Mouse (Mus musculus): ENCODE measurements at regions not wholly inside any gene's neighbourhood (a gene's known extent, or its start where the extent isn't known, plus 50 kb on each side); places are given as distances from the start of the nearest gene placed in this dataset.

DNA sequence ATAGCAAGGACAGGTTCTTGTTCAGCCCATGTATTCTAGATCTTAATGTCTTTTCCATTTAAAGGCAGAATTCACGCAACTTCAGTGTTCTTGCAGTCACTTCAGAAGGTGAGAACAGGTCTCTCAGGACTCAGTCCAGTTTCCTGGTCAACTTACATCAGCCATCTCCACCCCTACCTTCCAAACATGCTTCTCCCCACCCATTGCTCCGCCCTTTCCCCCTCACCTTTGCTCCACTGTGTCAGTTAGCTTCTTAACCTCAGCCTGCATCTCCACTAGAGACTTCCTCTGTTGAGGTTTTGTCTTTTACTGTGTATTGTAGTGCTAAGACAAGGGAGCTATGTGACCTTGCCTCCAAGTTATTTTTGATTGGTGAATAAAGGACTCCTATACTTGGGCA, 127.0 kb upstream of the Dyrk2 start:
- DNase-seq (no peak), ATAC-seq (no peak)
- H3K9ac ChIP-seq (replicated peaks) = no peak overlapping the region

DNA sequence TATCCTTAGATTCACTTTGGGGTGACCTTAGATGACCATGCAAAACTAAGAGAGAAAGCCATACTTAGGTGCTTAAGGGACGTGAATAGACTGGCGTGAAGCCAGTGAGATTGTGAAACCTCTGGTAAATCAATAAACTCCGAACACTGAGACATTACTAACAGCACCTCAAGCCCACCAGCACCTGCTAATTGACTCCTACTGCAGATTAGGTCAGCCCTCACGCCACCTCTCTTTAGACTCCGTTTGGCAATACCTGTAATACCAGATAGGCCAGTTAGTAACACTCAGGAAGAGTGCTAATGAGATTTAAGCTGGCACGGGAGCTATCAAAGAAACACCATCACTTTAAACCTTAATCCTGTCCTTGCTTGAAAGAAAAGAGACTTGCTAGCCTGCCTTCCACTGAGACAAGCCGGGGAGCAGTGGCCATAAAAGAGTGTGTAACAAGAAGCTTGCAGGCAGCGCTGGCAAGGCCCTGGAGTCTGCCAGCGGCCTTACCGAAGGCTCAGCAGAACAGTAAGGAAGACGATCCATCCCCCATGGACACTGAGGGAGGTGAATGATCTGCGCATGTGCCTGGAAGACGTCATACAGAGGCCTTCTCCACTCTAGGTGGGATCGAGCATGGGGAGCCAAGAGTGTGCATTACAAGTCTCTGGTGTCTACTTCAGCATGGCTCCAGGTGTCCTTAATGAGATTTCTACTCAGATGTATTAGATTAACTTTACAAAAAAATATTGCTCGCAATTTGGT, 124.0 kb upstream of the Dyrk2 start:
- H3K27ac ChIP-seq (ENCODE audit: low read depth) = no peak overlapping the region
- DNase-seq (no peak), ATAC-seq (no peak)
- H3K4me3 ChIP-seq (ENCODE audit: low read depth, low read length) = no peak overlapping the region
- no peaks in the 10 kb centered on the region for H3K27me3 ChIP-seq (ENCODE audit: insufficient read depth, low read length)
- no peaks in the 10 kb centered on the region for H3K9me3 ChIP-seq (ENCODE audit: low read length)
- 71% methylated on average over 15 of the region's 15 CpGs for WGBS (ENCODE audit: insufficient replicate concordance)
- TF ChIP-seq EP300 (IDR thresholded peaks at IDR 0.05; ENCODE audit: low read depth) (no peak), CTCF (IDR thresholded peaks at IDR 0.05; ENCODE audit: low read depth) (no peak)
- no peaks in the 10 kb centered on the region for H3K4me1 ChIP-seq (ENCODE audit: insufficient read depth)
- H3K9ac ChIP-seq (replicated peaks) = no peak overlapping the region
- H3K4me2 ChIP-seq (ENCODE audit: low read depth, low read length) = no peak overlapping the region
- no peaks in the 10 kb centered on the region for H3K36me3 ChIP-seq (replicated peaks; ENCODE audit: insufficient read depth, low read length)

More for the DNA sequence above, 127.0 kb upstream of the Dyrk2 start:
- Histone ChIP-seq H3K27ac (ENCODE audit: low read depth) (no peak overlapping the region), H3K27me3 (ENCODE audit: insufficient read depth, low read length) (no peaks in the 10 kb centered on the region), H3K9me3 (ENCODE audit: low read length) (no peaks in the 10 kb centered on the region), H3K4me1 (ENCODE audit: insufficient read depth) (no peaks in the 10 kb centered on the region), H3K36me3 (replicated peaks; ENCODE audit: insufficient read depth, low read length) (no peaks in the 10 kb centered on the region), H3K4me3 (ENCODE audit: low read depth, low read length) (no peak overlapping the region), H3K4me2 (ENCODE audit: low read depth, low read length) (no peak overlapping the region)
- 76% methylated on average over 2 of the region's 2 CpGs for WGBS (ENCODE audit: insufficient replicate concordance)
- no peak for TF ChIP-seq EP300 (IDR thresholded peaks at IDR 0.05; ENCODE audit: low read depth)
- no peak for TF ChIP-seq CTCF (IDR thresholded peaks at IDR 0.05; ENCODE audit: low read depth)

DNA sequence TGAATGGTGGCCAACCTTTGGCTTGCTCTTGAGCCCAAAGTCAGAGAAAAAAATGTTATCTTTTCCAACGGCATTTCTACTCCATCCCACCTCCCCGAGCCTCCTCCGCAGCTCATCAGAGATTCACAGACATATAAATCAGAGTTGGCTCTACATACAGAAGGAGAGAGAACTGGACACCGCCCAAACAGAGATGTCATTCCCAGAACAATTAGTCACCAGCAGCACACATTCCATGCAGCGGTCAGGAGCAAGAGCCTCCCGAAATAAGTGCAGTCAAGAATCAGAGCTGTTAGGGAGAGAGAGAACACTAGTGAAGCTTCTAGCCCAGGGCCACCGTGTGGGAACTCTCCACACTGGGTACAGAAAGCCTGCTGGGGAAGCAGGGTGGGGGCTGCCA, 121.2 kb upstream of the Dyrk2 start:
- Histone ChIP-seq H3K4me2 (ENCODE audit: low read depth, low read length) (no peak overlapping the region), H3K27ac (ENCODE audit: low read depth) (no peak overlapping the region), H3K27me3 (ENCODE audit: insufficient read depth, low read length) (no peaks in the 10 kb centered on the region), H3K36me3 (replicated peaks; ENCODE audit: insufficient read depth, low read length) (no peaks in the 10 kb centered on the region), H3K9ac (replicated peaks) (no peak overlapping the region), H3K4me3 (ENCODE audit: low read depth, low read length) (no peak overlapping the region), H3K9me3 (ENCODE audit: low read length) (no peaks in the 10 kb centered on the region), H3K4me1 (ENCODE audit: insufficient read depth) (no peaks in the 10 kb centered on the region)
- DNase-seq (no peak), ATAC-seq (no peak)
- 73% methylated on average over 7 of the region's 7 CpGs for WGBS (ENCODE audit: insufficient replicate concordance)
- TF ChIP-seq CTCF (IDR thresholded peaks at IDR 0.05; ENCODE audit: low read depth) (no peak), EP300 (IDR thresholded peaks at IDR 0.05; ENCODE audit: low read depth) (no peak)

DNA sequence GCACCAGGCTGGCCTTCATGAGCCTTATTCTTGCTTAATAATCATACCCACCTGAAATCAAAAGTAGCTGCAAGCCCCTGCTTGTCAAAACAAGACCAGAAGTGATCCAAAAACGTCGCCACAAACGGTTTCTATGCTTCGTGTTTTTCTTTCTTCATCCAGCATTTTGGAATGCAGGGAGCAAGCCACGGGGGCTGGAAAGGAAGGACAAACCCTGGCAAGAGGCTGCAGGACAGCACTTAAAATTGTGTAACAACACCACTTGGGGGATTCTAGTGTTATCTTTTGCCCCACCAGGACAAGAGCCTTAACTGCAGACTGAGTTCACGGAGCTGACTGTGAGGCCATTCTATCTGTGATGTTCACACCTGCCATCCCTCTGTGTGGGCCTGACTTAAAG, 120.5 kb upstream of the Dyrk2 start:
- Histone ChIP-seq H3K4me1 (ENCODE audit: insufficient read depth) (no peaks in the 10 kb centered on the region), H3K9ac (replicated peaks) (no peak overlapping the region), H3K9me3 (ENCODE audit: low read length) (no peaks in the 10 kb centered on the region), H3K4me3 (ENCODE audit: low read depth, low read length) (no peak overlapping the region), H3K4me2 (ENCODE audit: low read depth, low read length) (no peak overlapping the region), H3K27ac (ENCODE audit: low read depth) (no peak overlapping the region), H3K27me3 (ENCODE audit: insufficient read depth, low read length) (no peaks in the 10 kb centered on the region), H3K36me3 (replicated peaks; ENCODE audit: insufficient read depth, low read length) (no peaks in the 10 kb centered on the region)
- TF ChIP-seq CTCF (IDR thresholded peaks at IDR 0.05; ENCODE audit: low read depth) (no peak), EP300 (IDR thresholded peaks at IDR 0.05; ENCODE audit: low read depth) (no peak)
- 72% methylated on average over 6 of the region's 6 CpGs for whole genome bisulfite sequencing (ENCODE audit: insufficient replicate concordance)
- ATAC-seq = no peak
- no peak for DNase-seq

DNA sequence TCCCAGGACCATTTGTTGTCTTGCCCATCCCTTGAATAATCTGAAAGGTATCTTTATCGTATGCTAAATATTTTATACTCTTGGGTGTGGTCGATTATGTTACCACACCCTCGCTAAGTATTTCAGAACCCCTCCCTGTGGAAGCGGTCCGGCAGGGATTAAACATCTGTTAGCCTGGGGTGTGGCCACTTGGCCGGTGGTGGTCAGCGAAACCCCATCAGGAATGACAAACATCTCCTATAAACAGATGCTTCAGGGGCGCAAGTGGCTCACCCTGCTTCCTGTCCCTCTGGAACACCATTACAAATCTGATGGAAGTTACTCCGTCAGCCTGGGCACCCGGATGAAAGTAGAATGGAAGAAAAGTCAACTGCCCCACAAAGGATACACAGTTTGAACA, 119.8 kb upstream of the Dyrk2 start:
- no peak for TF ChIP-seq EP300 (IDR thresholded peaks at IDR 0.05; ENCODE audit: low read depth)
- no peak for TF ChIP-seq CTCF (IDR thresholded peaks at IDR 0.05; ENCODE audit: low read depth)
- no peak for ATAC-seq
- Histone ChIP-seq H3K27ac (ENCODE audit: low read depth) (no peak overlapping the region), H3K36me3 (replicated peaks; ENCODE audit: insufficient read depth, low read length) (no peaks in the 10 kb centered on the region), H3K9me3 (ENCODE audit: low read length) (no peaks in the 10 kb centered on the region), H3K4me2 (ENCODE audit: low read depth, low read length) (no peak overlapping the region), H3K4me3 (ENCODE audit: low read depth, low read length) (no peak overlapping the region), H3K4me1 (ENCODE audit: insufficient read depth) (no peaks in the 10 kb centered on the region), H3K9ac (replicated peaks) (no peak overlapping the region), H3K27me3 (ENCODE audit: insufficient read depth, low read length) (no peaks in the 10 kb centered on the region)
- 77% methylated on average over 10 of the region's 10 CpGs for WGBS (ENCODE audit: insufficient replicate concordance)
- no peak for DNase-seq

DNA sequence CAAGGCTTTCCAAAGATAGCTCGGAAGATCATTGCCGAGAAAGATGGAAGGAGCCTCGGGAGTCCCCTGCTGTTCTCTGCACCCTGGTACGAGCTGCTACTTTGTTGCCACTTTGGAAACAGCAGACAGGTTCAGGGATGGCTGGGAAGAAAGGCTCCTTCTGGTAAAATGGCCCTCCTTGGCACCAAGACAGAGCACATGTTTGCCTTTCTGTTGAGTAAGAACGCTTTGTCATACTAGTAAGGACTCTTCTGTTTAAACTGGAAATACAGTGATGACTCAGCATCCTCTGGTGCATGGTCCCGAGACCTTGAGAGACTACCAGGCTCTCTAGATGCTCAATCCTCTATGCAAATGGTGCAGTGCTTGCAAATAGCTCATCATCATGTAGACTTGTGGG, 118.2 kb upstream of the Dyrk2 start:
- no peak for ATAC-seq
- WGBS (ENCODE audit: insufficient replicate concordance) = 70% methylated on average over 6 of the region's 6 CpGs
- Histone ChIP-seq H3K4me1 (ENCODE audit: insufficient read depth) (no peaks in the 10 kb centered on the region), H3K27ac (ENCODE audit: low read depth) (no peak overlapping the region), H3K4me2 (ENCODE audit: low read depth, low read length) (no peak overlapping the region), H3K9me3 (ENCODE audit: low read length) (no peaks in the 10 kb centered on the region), H3K27me3 (ENCODE audit: insufficient read depth, low read length) (no peaks in the 10 kb centered on the region), H3K9ac (replicated peaks) (no peak overlapping the region), H3K36me3 (replicated peaks; ENCODE audit: insufficient read depth, low read length) (no peaks in the 10 kb centered on the region), H3K4me3 (ENCODE audit: low read depth, low read length) (no peak overlapping the region)
- DNase-seq = no peak
- TF ChIP-seq CTCF (IDR thresholded peaks at IDR 0.05; ENCODE audit: low read depth) (no peak), EP300 (IDR thresholded peaks at IDR 0.05; ENCODE audit: low read depth) (no peak)

All from liver, postnatal 0 days (tissue).